Mouse (Mus musculus): ENCODE measurements at regions not wholly inside any gene's neighbourhood (a gene's known extent, or its start where the extent isn't known, plus 50 kb on each side); places are given as distances from the start of the nearest gene placed in this dataset.

- no peak for DNase-seq
These were observed 441.9 kb upstream of the Fam19a5 start for GRCm38 (mm10) chr15:87102211-87102610.

- no peak for DNase-seq
These were observed 438.1 kb upstream of the Fam19a5 start for GRCm38 (mm10) chr15:87105951-87106350.

DNA sequence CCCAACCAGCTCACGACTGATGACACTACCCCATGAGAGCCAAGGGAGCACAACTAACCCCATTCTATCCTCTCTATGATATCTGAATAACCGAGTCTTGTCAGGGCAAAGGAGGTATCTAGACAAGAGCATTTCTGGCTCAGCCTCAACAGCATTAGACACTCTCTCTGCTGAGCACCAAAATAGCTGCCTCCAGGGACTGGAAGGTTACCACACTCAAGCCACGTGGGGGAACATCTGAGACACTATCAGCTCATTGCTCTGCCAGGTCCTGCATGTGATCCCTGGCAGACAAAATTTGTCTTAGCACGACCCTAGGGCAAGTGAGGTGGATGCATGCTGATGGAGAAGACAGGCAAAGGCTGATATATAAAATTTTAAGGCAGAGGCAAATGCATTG is 436.4 kb upstream of the Fam19a5 start:
- DNase-seq, result no peak

- peak; percentile 42 to 54 for DNase-seq
These were observed 435.7 kb upstream of the Fam19a5 start for GRCm38 (mm10) chr15:87108411-87108810.

GRCm38 (mm10) chr15:87122656-87123055 is 421.4 kb upstream of the Fam19a5 start:
- DNase-seq, result peak; percentile 28 to 32

- DNase-seq, result peak; percentile 35 to 55
These were observed 418.5 kb upstream of the Fam19a5 start for GRCm38 (mm10) chr15:87125427-87126148.

- no peak for DNase-seq
These were observed 405.2 kb upstream of the Fam19a5 start for GRCm38 (mm10) chr15:87138870-87139269.

GRCm38 (mm10) chr15:87169136-87169535 is 375.0 kb upstream of the Fam19a5 start:
- no peak for DNase-seq

DNA sequence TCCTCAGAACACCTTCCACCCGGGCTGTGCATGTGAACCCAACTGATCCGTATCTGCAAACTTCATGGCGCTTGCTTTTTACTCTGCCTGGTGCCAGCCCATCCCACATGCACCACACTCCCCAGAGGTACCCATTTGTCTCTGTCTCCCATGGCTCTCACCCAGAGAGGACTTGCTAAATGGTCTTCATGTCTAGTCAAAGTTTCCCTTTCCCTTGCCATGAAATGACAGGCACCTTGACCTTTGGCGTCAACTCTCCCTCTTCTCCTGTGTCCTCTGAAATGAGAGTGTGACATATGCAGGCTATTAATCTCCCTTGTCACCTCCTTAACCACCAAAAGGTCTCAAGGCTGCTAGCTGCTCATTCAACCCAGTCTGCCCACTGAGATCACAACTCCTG is 373.2 kb upstream of the Fam19a5 start:
- no peak for DNase-seq

DNA sequence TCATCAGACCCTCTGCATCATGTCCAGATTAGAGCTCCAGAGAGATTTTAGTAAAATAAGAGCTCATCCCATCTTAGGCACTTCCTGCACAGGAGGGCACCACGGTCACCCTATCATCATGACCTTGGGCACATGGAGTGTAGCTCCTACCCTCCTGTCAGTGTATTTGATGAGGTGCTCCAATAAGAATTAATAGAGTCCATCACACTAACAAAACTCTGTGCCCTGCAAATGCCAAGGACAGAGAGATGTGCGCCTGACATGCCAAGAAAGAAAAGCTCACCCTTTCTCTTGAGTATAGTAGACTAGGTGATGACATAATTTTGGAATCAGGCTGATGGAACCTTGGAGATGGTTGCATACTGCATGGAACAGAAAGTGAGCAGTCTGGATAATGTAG is 371.0 kb upstream of the Fam19a5 start:
- DNase-seq, result no peak

DNA sequence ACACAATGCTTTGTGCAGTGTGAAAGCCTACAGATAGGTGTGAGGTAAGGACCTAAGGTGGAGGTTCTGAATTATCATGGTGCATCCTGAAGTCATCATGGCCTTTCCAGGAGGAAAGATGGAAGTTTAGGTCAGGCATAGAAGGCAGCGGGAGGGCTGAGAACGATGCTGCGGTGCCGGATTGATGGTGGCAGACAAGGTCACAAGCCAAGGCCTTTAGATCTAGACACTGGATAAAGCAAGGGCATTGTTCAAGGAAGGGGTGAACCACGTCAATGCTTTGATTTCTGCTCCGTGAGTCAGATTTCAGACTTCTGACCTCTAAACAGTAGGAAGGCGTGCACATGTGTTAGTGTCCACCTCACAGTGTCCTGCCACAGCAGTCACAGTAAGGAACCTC is 365.5 kb upstream of the Fam19a5 start:
- no peak for DNase-seq

DNA sequence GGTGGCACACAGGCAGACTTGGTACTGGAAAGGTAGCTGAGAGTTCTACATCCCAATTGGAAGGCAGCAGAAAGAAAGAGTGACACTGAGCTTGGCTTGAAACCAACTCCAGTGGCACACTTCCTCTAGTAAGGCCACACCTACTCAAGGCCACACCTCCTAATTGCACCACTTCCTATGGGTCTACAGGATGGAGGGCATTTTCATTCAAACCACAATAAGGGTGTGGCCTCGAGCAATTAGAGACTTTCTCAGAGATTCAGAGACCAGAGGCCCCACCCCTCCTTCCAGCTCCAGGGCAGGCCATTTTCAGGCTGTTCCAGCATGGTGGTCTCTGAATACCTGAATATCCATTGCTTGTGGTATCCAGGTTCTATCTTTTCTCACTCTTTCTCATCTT is 363.3 kb upstream of the Fam19a5 start:
- no peak for DNase-seq

- peak; percentile 77 to 84 for DNase-seq
These were observed 359.9 kb upstream of the Fam19a5 start for GRCm38 (mm10) chr15:87184248-87184647.

DNA sequence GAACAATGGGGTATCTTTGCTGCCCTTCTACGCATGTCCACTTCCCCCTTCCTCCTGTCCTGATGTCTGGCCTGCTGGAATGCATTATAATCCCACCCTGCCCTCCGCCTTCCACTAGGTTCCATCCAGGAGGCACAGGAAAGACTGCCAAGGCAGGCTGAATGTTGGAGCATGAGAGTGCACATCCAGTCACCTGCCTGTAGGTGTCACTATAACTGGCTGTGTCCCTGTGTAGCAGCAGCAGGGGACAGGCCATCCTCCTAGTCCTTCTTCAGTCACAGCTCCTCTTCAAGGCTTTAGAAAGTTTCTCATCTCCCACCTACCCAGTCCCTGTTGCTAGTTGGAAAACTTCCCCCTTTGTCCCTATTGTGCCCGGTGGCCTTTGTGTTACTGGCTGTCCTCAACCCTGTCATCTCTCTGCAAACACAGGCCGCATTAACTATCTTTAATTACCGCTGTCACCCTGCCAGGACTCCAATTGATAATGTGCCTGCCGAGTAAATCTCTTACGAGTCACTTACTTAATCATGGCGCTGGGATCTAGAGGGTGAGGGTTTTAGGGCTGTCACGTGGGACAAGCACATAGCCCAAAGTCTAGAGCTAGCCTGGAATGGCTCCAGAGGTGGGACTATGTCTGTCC is 355.2 kb upstream of the Fam19a5 start:
- no peak for DNase-seq

DNA sequence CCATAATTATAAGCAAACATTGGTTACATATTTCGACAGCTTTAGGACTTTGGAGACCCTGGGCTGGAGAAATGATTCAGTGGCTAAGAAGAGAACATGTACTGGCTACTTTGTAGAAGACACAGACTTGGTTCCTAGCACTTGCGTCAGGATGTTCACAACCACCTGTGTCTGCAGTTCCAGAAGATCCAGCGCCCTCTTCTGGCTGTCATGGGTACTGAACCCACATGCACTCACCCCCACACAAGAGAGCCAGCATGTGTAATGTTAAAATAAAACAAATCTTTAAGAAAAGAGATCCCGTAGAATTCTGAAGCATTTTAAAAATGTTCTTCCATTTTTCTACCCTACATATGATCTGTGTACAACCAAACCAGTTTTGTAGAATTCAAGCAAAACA is 352.2 kb upstream of the Fam19a5 start:
- DNase-seq, result no peak

DNA sequence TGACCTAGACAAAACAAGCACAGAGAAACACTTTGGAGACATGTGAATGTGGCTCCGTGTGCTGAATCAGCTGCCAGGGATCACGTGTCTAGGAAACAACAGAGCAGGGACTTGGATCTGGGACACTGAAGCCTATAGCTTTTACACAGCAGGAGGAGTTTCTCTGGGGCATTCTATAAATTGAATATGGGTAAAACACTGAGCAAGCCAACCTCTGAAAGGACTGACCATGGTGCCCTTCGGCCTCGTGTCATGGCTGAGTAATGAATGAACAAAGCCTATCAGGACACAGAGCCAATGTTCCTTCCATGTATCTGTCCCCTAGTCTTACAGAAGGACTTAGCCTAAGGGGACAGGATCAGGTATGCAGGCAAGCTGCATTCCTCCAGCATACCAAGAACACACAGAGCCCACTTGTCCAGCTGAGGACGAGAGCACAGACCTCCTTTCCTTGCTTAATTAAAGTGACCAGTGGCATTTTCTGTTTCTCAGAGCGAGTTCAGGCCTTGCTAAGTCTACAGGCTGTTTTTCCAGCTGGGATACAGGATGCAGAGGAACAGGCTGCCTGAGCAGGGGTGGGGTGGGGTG is 347.7 kb upstream of the Fam19a5 start:
- DNase-seq, result no peak

DNA sequence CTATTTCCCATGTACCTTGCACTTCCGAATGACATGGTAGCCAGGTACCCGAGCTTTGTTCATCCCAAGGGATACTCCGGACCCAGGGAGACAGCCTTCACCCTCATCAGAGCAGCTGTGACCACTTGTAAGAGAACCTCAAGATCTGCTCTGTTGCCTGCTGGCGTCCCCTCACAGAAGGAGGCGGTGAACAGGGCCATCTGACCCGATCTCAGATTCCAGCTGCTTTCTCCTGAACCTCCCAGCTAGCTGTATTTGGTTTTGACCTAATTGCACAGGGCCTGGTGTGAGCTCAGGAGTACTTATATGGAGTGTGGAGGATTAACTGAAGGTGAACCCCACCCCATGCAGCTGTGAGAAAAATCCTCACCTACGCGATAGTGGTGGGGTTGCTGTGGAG is 344.5 kb upstream of the Fam19a5 start:
- no peak for DNase-seq

GRCm38 (mm10) chr15:87200282-87201048 is 343.6 kb upstream of the Fam19a5 start:
- DNase-seq, result peak; percentile 93 to 96

GRCm38 (mm10) chr15:87201055-87201454 is 343.0 kb upstream of the Fam19a5 start:
- peak in 1 of 2 experiments; percentile 38 for DNase-seq

- DNase-seq, result no peak
These were observed 314.1 kb upstream of the Fam19a5 start for GRCm38 (mm10) chr15:87229951-87230350.

DNA sequence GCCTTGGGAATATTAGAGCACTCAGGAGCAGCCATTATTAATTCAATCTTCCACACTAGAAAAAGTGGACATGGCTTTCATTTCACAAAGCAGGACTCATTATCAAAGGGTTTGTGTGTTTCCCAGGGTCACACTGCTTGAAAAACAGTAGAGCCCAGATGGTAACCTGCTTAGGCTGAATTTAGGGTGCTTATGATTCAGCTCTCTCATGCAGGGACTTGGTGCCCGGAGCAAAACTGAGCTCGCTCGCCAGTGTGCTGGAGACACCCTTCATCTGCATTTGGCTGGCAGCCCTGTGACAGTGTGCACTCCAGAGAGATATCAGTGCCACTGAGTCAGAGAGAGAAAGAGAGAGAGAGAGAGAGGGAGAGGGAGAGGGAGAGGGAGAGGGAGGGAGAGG is 308.0 kb upstream of the Fam19a5 start:
- DNase-seq, result no peak

- no peak for DNase-seq
These were observed 305.0 kb upstream of the Fam19a5 start for GRCm38 (mm10) chr15:87239057-87239456.

GRCm38 (mm10) chr15:87261497-87261896 is 282.6 kb upstream of the Fam19a5 start:
- peak; percentile 48 to 49 for DNase-seq

Measured in cerebellum, adult 18-20 months (tissue).